ENCODE assay signal across 28 mouse cellular contexts in the genomic region with DNA sequence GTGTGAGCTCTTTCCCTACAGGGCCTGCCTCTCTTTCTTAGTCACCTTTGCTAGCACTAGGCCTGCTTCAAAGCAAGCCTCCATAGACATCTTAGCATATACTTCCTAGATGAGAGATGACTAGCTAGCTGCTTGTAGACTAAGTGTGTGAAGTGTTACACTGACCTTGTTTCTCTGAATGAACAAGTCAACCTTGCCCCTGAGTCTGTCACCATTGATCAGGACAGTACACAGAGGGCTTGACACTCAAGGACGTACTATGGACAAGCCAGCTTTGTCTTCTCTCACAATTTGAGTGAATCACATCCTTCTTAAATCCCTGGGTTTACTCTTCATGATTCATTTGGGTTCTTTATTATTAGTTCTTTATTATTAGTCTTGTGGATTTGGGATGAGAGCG.
DNase-seq lines count a peak whose midpoint lies in the region; ATAC-seq and TF ChIP-seq lines count a peak whose summit lies in the region.
"Had no signal": no experiment of that assay in that cellular context is flagged by ENCODE, and none has a peak within 500 bp of the region (broad histone marks: within the 10 kb centered on the region; RNA-seq: fewer than 3 reads in every experiment).

No protein-coding gene starts in this region.

- intact Hi-C loops in gastrocnemius, adult 2 months (cut with DNase I): no loop called here

- 96% methylated on average over 2 of the region's 2 CpGs for WGBS in forebrain, embryonic 15.5 days

- H3K4me3 ChIP-seq in gastrocnemius, adult 2 months: no peak overlapping the region
- H3K4me3 ChIP-seq in bone marrow macrophage, adult 2 months (ENCODE audit: insufficient read depth, low read length): no peak overlapping the region
- H3K4me3 ChIP-seq in forebrain, embryonic 15.5 days: no peak overlapping the region
- H3K4me3 ChIP-seq: embryonic facial prominence, embryonic 13.5 days; embryonic facial prominence, embryonic 15.5 days; erythroblast, embryonic 14.5 days; forebrain, embryonic 10.5 days; forebrain, embryonic 12.5 days had no signal

- peaks cover 36% of the 10 kb centered on the region for H3K4me1 ChIP-seq in bone marrow macrophage, adult 2 months (ENCODE audit: control insufficient read depth, insufficient read depth, low read length)
- H3K4me1 ChIP-seq in forebrain, embryonic 15.5 days: no peaks in the 10 kb centered on the region
- H3K4me1 ChIP-seq: forebrain, embryonic 10.5 days; forebrain, embryonic 12.5 days had no signal

- TF ChIP-seq POLR2A in bone marrow macrophage, adult 2 months (IDR thresholded peaks at IDR 0.05; ENCODE audit: borderline replicate concordance, low read depth, low read length): no peak

- no peaks in the 10 kb centered on the region for H3K36me3 ChIP-seq in forebrain, embryonic 15.5 days
- H3K36me3 ChIP-seq: G1E had no signal

- 0 out of 2 replicates have a peak overlapping the region, but pooled peaks have one; percentile 57 for H3K27ac ChIP-seq in gastrocnemius, adult 2 months
- H3K27ac ChIP-seq in bone marrow macrophage, adult 2 months (ENCODE audit: insufficient read depth, low read depth, low read length): peak overlapping the region; percentile 99
- H3K27ac ChIP-seq in forebrain, embryonic 15.5 days (replicated peaks): no peak overlapping the region
- H3K27ac ChIP-seq: embryonic facial prominence, embryonic 13.5 days; embryonic facial prominence, embryonic 15.5 days; forebrain, embryonic 10.5 days; forebrain, embryonic 12.5 days had no signal

- H3K9ac ChIP-seq in forebrain, embryonic 15.5 days (replicated peaks): no peak overlapping the region
- H3K9ac ChIP-seq: embryonic facial prominence, embryonic 13.5 days; embryonic facial prominence, embryonic 15.5 days; forebrain, embryonic 12.5 days; forebrain, postnatal 0 days had no signal

- DNase-seq in adrenal gland, adult 2 months: peak; percentile 70
- DNase-seq in adrenal gland, adult 18-20 months (ENCODE audit: low spot score in 2 of 2): no peak
- DNase-seq in adrenal gland, postnatal 10 days: peak; percentile 35
- no peak for DNase-seq in adrenal gland, postnatal 4 days (ENCODE audit: low spot score in 2 of 2)
- no peak for DNase-seq in gastrocnemius, adult 2 months
- no peak for DNase-seq in gastrocnemius, postnatal 25 days
- DNase-seq: B cell, adult 2 months; cerebellum, adult 11 months; cerebellum, adult 18-20 months; cerebellum, adult 8-10 months; cerebellum, adult 9-11 months; cerebellum, postnatal 14 days; cerebellum, postnatal 36 days; embryo, embryonic 11 days; forebrain, postnatal 0 days had no signal

- TF ChIP-seq CTCF in gastrocnemius, adult 2 months (IDR thresholded peaks at IDR 0.05): no peak
- TF ChIP-seq CTCF in bone marrow macrophage, adult 2 months (IDR thresholded peaks at IDR 0.05; ENCODE audit: low read depth, low read length): no peak

- ATAC-seq in forebrain, embryonic 15.5 days (replicated peaks): no peak
- ATAC-seq: activated CD4-positive, CD25-positive, alpha-beta regulatory T cell, adult 4 months; CD4-positive, CD25-positive, alpha-beta regulatory T cell, adult 4 months; forebrain, embryonic 14.5 days; forebrain, postnatal 0 days; Patski had no signal

- no peak overlapping the region for H3K4me2 ChIP-seq in forebrain, embryonic 15.5 days (replicated peaks)
- H3K4me2 ChIP-seq: embryonic facial prominence, embryonic 13.5 days; embryonic facial prominence, embryonic 15.5 days; forebrain, embryonic 12.5 days had no signal

- no peaks in the 10 kb centered on the region for H3K9me3 ChIP-seq in forebrain, embryonic 15.5 days
- H3K9me3 ChIP-seq: embryonic facial prominence, embryonic 15.5 days; forebrain, embryonic 10.5 days; forebrain, embryonic 12.5 days had no signal

- no peaks in the 10 kb centered on the region for H3K27me3 ChIP-seq in forebrain, embryonic 15.5 days
- H3K27me3 ChIP-seq: CH12.LX; embryonic facial prominence, embryonic 13.5 days; embryonic facial prominence, embryonic 15.5 days; forebrain, embryonic 12.5 days; Patski had no signal

Comparison
In these comparisons a context has a peak if more than half of its experiments do, and no peak if none do; other contexts are left out.
1. DNase-seq: peak in adrenal gland, adult 2 months (single experiment) and adrenal gland, postnatal 10 days (single experiment); none in adrenal gland, adult 18-20 months (0 of 2), adrenal gland, postnatal 4 days (0 of 2), gastrocnemius, adult 2 months (single experiment) and gastrocnemius, postnatal 25 days (single experiment).